Mouse (Mus musculus) liver, adult 2 months (tissue): Measurements from ENCODE around the gene Dnal4. TPM values are rescaled to one million over a fixed set of nuclear protein-coding genes. Genes with fewer than 3 reads are reported as not detected.

Source experiments
- DNase-seq: peaks from one replicate; pipeline ENCODE4 v3.0.0-alpha.2; 2011; ENCODE audit warnings: low read depth, low spot score; ENCODE audit errors: extremely low read depth
- H3K27ac ChIP-seq: fragments of 200-500 bp; replicated peaks from 2 replicates; pipeline ENCODE4 v1.5.1; 2012; ENCODE audit warnings: low read depth, mild to moderate bottlenecking, control low read depth, inconsistent platforms, low read length; ENCODE audit not compliant: insufficient read depth
- H3K27me3 ChIP-seq: fragments of 200-500 bp; 2 replicates; pipeline ENCODE4 v1.6.1; 2012; ENCODE audit warnings: mild to moderate bottlenecking, moderate library complexity, low read length, inconsistent platforms; ENCODE audit not compliant: control insufficient read depth, insufficient read depth
- H3K36me3 ChIP-seq: fragments of 200-500 bp; 2 replicates; pipeline ENCODE4 v1.6.1; 2012; ENCODE audit warnings: low read length, inconsistent platforms; ENCODE audit not compliant: control insufficient read depth, insufficient read depth
- H3K4me1 ChIP-seq: fragments of 200-500 bp; 2 replicates; pipeline ENCODE4 v1.6.1; 2011; ENCODE audit warnings: low read length; ENCODE audit not compliant: control insufficient read depth, insufficient read depth
- H3K4me3 ChIP-seq: fragments of 200-500 bp; 2 replicates; pipeline ENCODE4 v1.5.1; 2011; ENCODE audit warnings: low read depth, mild to moderate bottlenecking, control low read depth, low read length, moderate library complexity; ENCODE audit not compliant: insufficient read depth
- H3K79me2 ChIP-seq: fragments of 200-500 bp; 2 replicates; pipeline ENCODE4 v1.6.1; 2012; ENCODE audit warnings: inconsistent platforms, mild to moderate bottlenecking, low read length, moderate library complexity; ENCODE audit not compliant: control insufficient read depth, insufficient read depth
- H3K9ac ChIP-seq: fragments of 200-500 bp; 2 replicates; pipeline ENCODE4 v1.6.1; 2012; ENCODE audit warnings: low read depth, mild to moderate bottlenecking, control low read depth, inconsistent platforms, low read length
- CTCF ChIP-seq: fragments of 200-500 bp; IDR thresholded peaks from 2 replicates; pipeline ENCODE4 v1.5.1; 2011; ENCODE audit warnings: low read depth, low read length, control low read depth
- POLR2A ChIP-seq: fragments of 200-500 bp; IDR thresholded peaks from 2 replicates; pipeline ENCODE4 v1.6.1; 2011; ENCODE audit warnings: low read length, control low read depth; ENCODE audit not compliant: insufficient read depth; ENCODE audit errors: extremely low read depth
- WGBS: fragments of 180-500 bp; shearing (Covaris S2); methylation state at CpG from one replicate; pipeline ENCODE4 v1.1.7; 2018; 5-methylcytosine and 5-hydroxymethylcytosine counted together
- polyA plus RNA-seq: library from polyadenylated mRNA; depleted of rRNA; stranded (reverse); fragments of >200 nt; gene quantifications from 2 replicates; pipeline ENCODE4 v1.2.3, GENCODE M21; 2012
- total RNA-seq: library from RNA; depleted of rRNA; stranded (reverse); fragments of >200 nt; gene quantifications from 2 replicates; pipeline ENCODE4 v1.2.3, GENCODE M21; 2014

The Dnal4 gene
- total and polyA plus RNA-seq, 2 experiments: 6.2 to 14.2 TPM

GRCm38 (mm10) chr15:79764539-79765267 is 12.9 kb downstream of the Dnal4 start:
- Histone ChIP-seq H3K27ac (no peak overlapping the region), H3K4me3 (no peak overlapping the region), H3K79me2 (no peaks in the 10 kb centered on the region), H3K4me1 (no peaks in the 10 kb centered on the region), H3K9ac (no peak overlapping the region), H3K36me3 (no peaks in the 10 kb centered on the region), H3K27me3 (no peaks in the 10 kb centered on the region)
- no peak for TF ChIP-seq POLR2A
- TF ChIP-seq CTCF: no peak
- no peak for DNase-seq
- WGBS: 89% methylated on average over 11 of the region's 11 CpGs

- H3K4me3 ChIP-seq: no peak overlapping the region
- no peak overlapping the region for H3K27ac ChIP-seq
- no peak overlapping the region for H3K9ac ChIP-seq
- no peaks in the 10 kb centered on the region for H3K79me2 ChIP-seq
- no peaks in the 10 kb centered on the region for H3K27me3 ChIP-seq
- no peak for TF ChIP-seq POLR2A
- TF ChIP-seq CTCF: no peak
- 89% methylated on average over 7 of the region's 7 CpGs for WGBS
- no peaks in the 10 kb centered on the region for H3K36me3 ChIP-seq
- no peaks in the 10 kb centered on the region for H3K4me1 ChIP-seq
- no peak for DNase-seq
Observed at GRCm38 (mm10) chr15:79763601-79764246, 13.9 kb downstream of the Dnal4 start.

GRCm38 (mm10) chr15:79763001-79763400 is 14.6 kb downstream of the Dnal4 start:
- no peak for DNase-seq
- no peaks in the 10 kb centered on the region for H3K79me2 ChIP-seq
- no peaks in the 10 kb centered on the region for H3K27me3 ChIP-seq
- no peak overlapping the region for H3K9ac ChIP-seq
- no peaks in the 10 kb centered on the region for H3K4me1 ChIP-seq
- 90% methylated on average over 9 of the region's 9 CpGs for WGBS
- H3K36me3 ChIP-seq: no peaks in the 10 kb centered on the region
- no peak overlapping the region for H3K4me3 ChIP-seq
- no peak overlapping the region for H3K27ac ChIP-seq
- TF ChIP-seq POLR2A (no peak), CTCF (no peak)

GRCm38 (mm10) chr15:79760956-79761355 is 16.7 kb downstream of the Dnal4 start:
- Histone ChIP-seq H3K27me3 (no peaks in the 10 kb centered on the region), H3K79me2 (no peaks in the 10 kb centered on the region), H3K9ac (no peak overlapping the region), H3K27ac (no peak overlapping the region), H3K4me1 (no peaks in the 10 kb centered on the region), H3K36me3 (no peaks in the 10 kb centered on the region), H3K4me3 (no peak overlapping the region)
- DNase-seq: no peak
- TF ChIP-seq POLR2A: no peak
- WGBS: 92% methylated on average over 6 of the region's 6 CpGs

DNA sequence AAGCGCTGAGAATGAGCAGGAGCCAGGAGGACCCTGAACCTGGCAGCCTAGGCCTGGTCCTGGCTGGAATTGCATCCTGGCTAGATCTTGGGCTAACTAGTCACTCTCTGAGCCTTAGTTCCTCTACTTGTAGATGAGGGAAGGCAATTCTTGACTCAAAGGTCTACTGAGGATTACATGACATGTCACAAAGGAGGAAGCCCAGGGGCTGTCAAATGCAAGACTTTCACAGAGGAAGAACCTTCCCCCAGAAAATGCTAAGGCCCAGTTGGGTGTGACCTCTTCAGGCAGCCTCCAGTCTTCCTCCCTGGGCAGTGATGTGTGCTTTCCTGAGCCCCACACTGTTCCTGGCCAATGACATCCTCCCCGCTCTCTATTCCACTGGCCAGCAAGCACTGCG is 20.5 kb downstream of the Dnal4 start:
- Histone ChIP-seq H3K4me3 (no peak overlapping the region), H3K27me3 (no peaks in the 10 kb centered on the region), H3K79me2 (no peaks in the 10 kb centered on the region), H3K4me1 (no peaks in the 10 kb centered on the region), H3K36me3 (no peaks in the 10 kb centered on the region), H3K9ac (no peak overlapping the region), H3K27ac (no peak overlapping the region)
- TF ChIP-seq CTCF: no peak
- TF ChIP-seq POLR2A: no peak
- DNase-seq: no peak
- WGBS: 92% methylated on average over 3 of the region's 3 CpGs

DNA sequence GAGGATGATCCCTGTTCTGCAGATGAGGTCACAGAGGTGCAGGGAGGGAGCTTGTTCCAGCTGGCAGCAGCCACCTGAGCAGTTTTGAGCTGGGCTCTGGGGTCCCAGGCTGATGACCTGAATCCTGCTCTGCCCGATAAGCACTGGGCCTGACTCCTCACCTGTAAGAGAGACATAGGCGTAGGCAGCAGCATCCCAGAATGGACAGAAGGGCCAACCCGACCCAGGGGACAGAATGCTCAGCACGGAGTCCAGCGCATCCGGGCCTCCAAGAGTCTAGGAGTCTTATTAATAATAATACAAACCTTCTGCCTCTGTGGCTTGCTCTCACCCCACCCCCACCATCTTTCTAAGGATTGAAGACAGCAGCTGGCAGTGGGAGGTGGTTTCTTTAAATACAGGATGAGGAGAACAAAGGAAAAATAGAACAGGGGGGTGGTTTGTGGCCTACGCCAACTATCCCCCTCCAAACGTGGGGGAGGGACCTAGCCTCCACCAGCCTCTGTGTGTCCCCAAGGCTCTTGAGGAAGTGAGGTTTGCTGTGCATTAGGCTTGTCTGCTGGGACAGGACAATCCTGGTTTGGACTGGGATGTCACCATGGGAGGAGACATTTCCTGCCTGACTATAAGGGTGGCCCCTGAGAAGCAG is 21.5 kb downstream of the Dnal4 start:
- 80% methylated on average over 8 of the region's 8 CpGs for WGBS

More for the DNA sequence above, 21.5 kb downstream of the Dnal4 start:
- Histone ChIP-seq H3K36me3 (no peaks in the 10 kb centered on the region), H3K27me3 (no peaks in the 10 kb centered on the region), H3K4me1 (no peaks in the 10 kb centered on the region), H3K4me3 (no peak overlapping the region), H3K9ac (no peak overlapping the region), H3K79me2 (no peaks in the 10 kb centered on the region), H3K27ac (no peak overlapping the region)
- DNase-seq: no peak
- no peak for TF ChIP-seq CTCF
- TF ChIP-seq POLR2A: no peak
